Mouse (Mus musculus) adrenal gland, adult 10 weeks (tissue): Measurements from ENCODE around the gene Muc20. TPM values are rescaled to one million over a fixed set of nuclear protein-coding genes. Genes with fewer than 3 reads are reported as not detected.

Experiments used
- polyA plus RNA-seq: library from polyadenylated mRNA; stranded (reverse); fragments of 350-450 nt; fragmentation: Illumina TruSeq; extraction: RNeasy Lipid Tissue Mini Kit (QIAGEN cat#74804); gene quantifications from one replicate; pipeline ENCODE4 v1.2.3, GENCODE M21; 2014; ENCODE audit warnings: low read depth, low replicate concordance

The Muc20 gene
- not detected for polyA plus RNA-seq

GRCm38 (mm10) chr16:32797426-32797689 lies at the start of gene Muc20:
Gene Muc20, minus strand, starts transcription at chr16:32797435.

GRCm38 (mm10) chr16:32810321-32810720 lies 13.1 kb upstream of the Muc20 start, which contains the start of gene Smbd1:
Gene Smbd1, minus strand, starts transcription at chr16:32810477.

GRCm38 (mm10) chr16:32735586-32735985 lies 61.6 kb downstream of the Muc20 start, which contains the start of gene Muc4:
Gene Muc4, plus strand, starts transcription at chr16:32735886.

Other genes starting within 250 kb of the Muc20 start
- 70.3 TPM for gene Tfrc, start 188.5 kb downstream of the Muc20 start, polyA plus RNA-seq
- gene Tnk2, start 153.6 kb downstream of the Muc20 start, polyA plus RNA-seq = 1.2 TPM
- gene Muc4, start 61.5 kb downstream of the Muc20 start, polyA plus RNA-seq = not detected
- not detected for gene Smbd1, start 13.0 kb upstream of the Muc20 start, polyA plus RNA-seq
- gene Fyttd1, start 80.1 kb upstream of the Muc20 start, polyA plus RNA-seq = 181 TPM
- 10.4 TPM for gene Rubcn, start 80.3 kb upstream of the Muc20 start, polyA plus RNA-seq
- 35.6 TPM for gene Lrch3, start 116.7 kb upstream of the Muc20 start, polyA plus RNA-seq